Mouse (Mus musculus) lung, adult 2 months (tissue): Measurements from ENCODE around the gene Rad9a.

Experiments
- CTCF ChIP-seq: fragments of 200-500 bp; IDR thresholded peaks from 2 replicates; pipeline ENCODE4 v1.5.1; 2011; ENCODE audit warnings: mild to moderate bottlenecking, low read length, control low read depth; ENCODE audit not compliant: insufficient read depth
- POLR2A ChIP-seq: fragments of 200-500 bp; IDR thresholded peaks from 2 replicates; pipeline ENCODE4 v1.6.1; 2011; ENCODE audit warnings: low read depth, mild to moderate bottlenecking, control low read depth, low read length, borderline replicate concordance; ENCODE audit errors: extremely low read depth

DNA sequence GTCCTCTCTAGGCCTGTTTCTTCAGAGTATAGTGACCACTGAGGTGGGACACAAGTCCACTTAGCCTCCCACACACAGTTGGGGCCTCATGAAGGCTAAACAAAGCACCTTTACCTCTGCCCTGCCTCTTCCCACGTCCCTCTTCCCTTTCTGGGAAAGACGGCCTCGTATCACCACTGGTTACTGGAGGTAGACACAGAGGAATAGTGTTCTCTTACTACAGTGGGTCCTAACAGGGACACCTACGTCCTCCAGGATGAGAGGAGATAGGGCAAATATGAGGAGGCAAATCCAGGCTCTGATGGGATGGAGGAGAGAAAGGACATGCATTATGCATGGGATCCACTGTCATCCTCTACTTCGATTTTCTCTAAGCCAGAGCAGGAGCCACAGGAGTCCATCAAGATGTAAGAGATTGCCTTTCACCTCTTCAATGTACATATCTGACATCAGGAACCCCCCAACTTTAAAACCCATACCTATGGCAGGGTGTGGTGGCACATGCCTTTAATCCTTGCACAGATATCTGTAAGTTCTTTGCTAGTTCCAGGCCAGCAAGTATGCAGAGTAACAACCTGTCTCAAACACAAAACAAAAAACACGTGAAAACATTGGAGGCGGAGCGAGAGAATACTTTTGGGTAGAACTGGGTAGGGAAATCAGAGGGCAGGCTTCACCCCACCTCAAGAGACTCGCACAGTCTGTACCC, 53.5 kb downstream of the Rad9a start:
- no peak for TF ChIP-seq POLR2A
- no peak for TF ChIP-seq CTCF
